ENCODE assay signal across 8 mouse cellular contexts in genomic region chr7:60391011-60391863, GRCm38 (mm10).
A peak's percentile ranks its signal among the peaks of the same experiment; 100 is the strongest.
DNase-seq lines count a peak whose midpoint lies in the region; ATAC-seq lines count a peak whose summit lies in the region.
"Not testable (repeated sequence)": the region's sequence is repeated elsewhere in the genome, so short reads cannot be mapped to it uniquely, and the experiment has no call there.

No protein-coding gene starts in this region.

- peak overlapping the region; percentile 44 for H3K4me2 ChIP-seq in heart, embryonic 14.5 days (ENCODE audit: low read length)
- H3K4me2 ChIP-seq in kidney, embryonic 15.5 days: peak overlapping the region; percentile 55

- peak overlapping the region; percentile 81 for H3K27ac ChIP-seq in forebrain, embryonic 10.5 days
- H3K27ac ChIP-seq in heart, embryonic 14.5 days (replicated peaks in 1 of 2; ENCODE audit: control insufficient read depth in 1 of 2, insufficient read depth in 1 of 2, low read depth in 2 of 2, low read length in 2 of 2); kidney, embryonic 15.5 days: not testable (repeated sequence)
- H3K27ac ChIP-seq in limb, embryonic 10.5 days: peak overlapping the region; percentile 56; the same call in 1 of the 2 replicates

- ATAC-seq in heart, embryonic 14.5 days (ENCODE audit: insufficient number of reproducible peaks, insufficient read depth, low FRiP score, low read depth): 0 out of 2 replicates have a peak, but pooled peaks have one; percentile 56
- peak; percentile 89 for ATAC-seq in kidney, embryonic 15.5 days (replicated peaks; ENCODE audit: low FRiP score)

- not testable (repeated sequence) for H3K9ac ChIP-seq in heart, embryonic 14.5 days (ENCODE audit: low read length); kidney, embryonic 15.5 days

- H3K9me3 ChIP-seq in forebrain, embryonic 10.5 days; heart, embryonic 14.5 days (ENCODE audit: control insufficient read depth, low read length); kidney, embryonic 15.5 days (replicated peaks); limb, embryonic 10.5 days (replicated peaks): not testable (repeated sequence)

- not testable (repeated sequence) for H3K27me3 ChIP-seq in forebrain, embryonic 10.5 days (ENCODE audit: poor library complexity, severe bottlenecking); heart, embryonic 14.5 days (ENCODE audit: control insufficient read depth, insufficient read depth, low read length); kidney, embryonic 15.5 days; limb, embryonic 10.5 days (ENCODE audit: low read depth, poor library complexity, severe bottlenecking)

- H3K36me3 ChIP-seq in forebrain, embryonic 10.5 days (replicated peaks); heart, embryonic 14.5 days (ENCODE audit: control insufficient read depth, insufficient read depth, low read length); kidney, embryonic 15.5 days; limb, embryonic 10.5 days: not testable (repeated sequence)

- peak; percentile 82 for DNase-seq in ES-CJ7 (ENCODE audit: low read depth, low spot score)
- peak; percentile 55 for DNase-seq in cerebellum, adult 11 months
- DNase-seq in forebrain, embryonic 10.5 days (ENCODE audit: extremely low spot score, low spot score): peak; percentile 72
- peak; percentile 75 for DNase-seq in limb, embryonic 10.5 days (ENCODE audit: low spot score)
- peak; percentile 65 for DNase-seq in mesoderm, embryonic 11.5 days (ENCODE audit: low read depth, low spot score)
- peak; percentile 48 to 70 for DNase-seq in right cerebral cortex, postnatal 10 days (ENCODE audit: low spot score in 2 of 2)

- H3K4me3 ChIP-seq in forebrain, embryonic 10.5 days: peak overlapping the region; percentile 49
- peak overlapping the region; percentile 40 to 49 for H3K4me3 ChIP-seq in heart, embryonic 14.5 days (ENCODE audit: control insufficient read depth in 1 of 2, insufficient read depth in 1 of 2, low read depth in 1 of 2, low read length in 2 of 2)
- H3K4me3 ChIP-seq in kidney, embryonic 15.5 days (replicated peaks): peak overlapping the region; percentile 39
- H3K4me3 ChIP-seq in limb, embryonic 10.5 days: peak overlapping the region; percentile 45

- 10% methylated on average over 33 of the region's 33 CpGs for WGBS in forebrain, embryonic 10.5 days
- WGBS in heart, embryonic 14.5 days: 9% methylated on average over 33 of the region's 33 CpGs
- 14% methylated on average over 33 of the region's 33 CpGs for WGBS in kidney, embryonic 15.5 days
- 11% methylated on average over 33 of the region's 33 CpGs for WGBS in limb, embryonic 10.5 days

- not testable (repeated sequence) for H3K4me1 ChIP-seq in forebrain, embryonic 10.5 days; heart, embryonic 14.5 days (ENCODE audit: control insufficient read depth in 2 of 2, insufficient read depth in 2 of 2, low read length in 2 of 2); kidney, embryonic 15.5 days; limb, embryonic 10.5 days
